Mouse (Mus musculus): Measurements from ENCODE around the gene 4930558C23Rik. TPM values are rescaled to one million over a fixed set of nuclear protein-coding genes. Genes with fewer than 3 reads are reported as not detected.

4930558C23Rik gene
- polyA plus RNA-seq, 2 experiments, result not detected

- TF ChIP-seq CTCF (IDR thresholded peaks at IDR 0.05; ENCODE audit: low read depth), result no peak
- TF ChIP-seq EP300 (IDR thresholded peaks at IDR 0.05; ENCODE audit: low read depth), result no peak
- Histone ChIP-seq H3K36me3 (replicated peaks; ENCODE audit: control insufficient read depth, insufficient read depth, low read depth) (peaks cover 74% of the 10 kb centered on the region), H3K4me2 (ENCODE audit: low read depth) (no peak overlapping the region), H3K9me3 (ENCODE audit: control insufficient read depth, low read length) (no peaks in the 10 kb centered on the region), H3K9ac (replicated peaks) (no peak overlapping the region), H3K4me3 (ENCODE audit: insufficient read depth in 1 of 2, low read depth in 2 of 2, low read length in 2 of 2) (no peak overlapping the region), H3K27ac (no peak overlapping the region), H3K27me3 (ENCODE audit: control insufficient read depth, insufficient read depth, low read length) (no peaks in the 10 kb centered on the region), H3K4me1 (replicated peaks; ENCODE audit: control insufficient read depth in 2 of 2, insufficient read depth in 2 of 2, low read length in 1 of 2) (no peaks in the 10 kb centered on the region)
- no peak for DNase-seq (ENCODE audit: low read depth in 3 of 3, low spot score in 3 of 3)
- WGBS (ENCODE audit: insufficient replicate concordance), result 81% methylated on average over 4 of the region's 4 CpGs
- no peak for ATAC-seq (ENCODE audit: insufficient read depth)
Observed at GRCm38 (mm10) chr3:95338251-95338650, 64.4 kb downstream of the 4930558C23Rik start.

- Histone ChIP-seq H3K9ac (replicated peaks) (no peak overlapping the region), H3K9me3 (ENCODE audit: control insufficient read depth, low read length) (no peaks in the 10 kb centered on the region), H3K4me2 (ENCODE audit: low read depth) (no peak overlapping the region), H3K4me1 (replicated peaks; ENCODE audit: control insufficient read depth in 2 of 2, insufficient read depth in 2 of 2, low read length in 1 of 2) (no peaks in the 10 kb centered on the region), H3K27ac (no peak overlapping the region), H3K27me3 (ENCODE audit: control insufficient read depth, insufficient read depth, low read length) (no peaks in the 10 kb centered on the region), H3K4me3 (ENCODE audit: insufficient read depth in 1 of 2, low read depth in 2 of 2, low read length in 2 of 2) (no peak overlapping the region), H3K36me3 (replicated peaks; ENCODE audit: control insufficient read depth, insufficient read depth, low read depth) (peaks cover 70% of the 10 kb centered on the region)
- WGBS (ENCODE audit: insufficient replicate concordance), result 83% methylated on average over 4 of the region's 4 CpGs
- ATAC-seq (ENCODE audit: insufficient read depth) (no peak), DNase-seq (ENCODE audit: low read depth in 3 of 3, low spot score in 3 of 3) (no peak)
- no peak for TF ChIP-seq EP300 (IDR thresholded peaks at IDR 0.05; ENCODE audit: low read depth)
- TF ChIP-seq CTCF (IDR thresholded peaks at IDR 0.05; ENCODE audit: low read depth), result no peak
Observed at GRCm38 (mm10) chr3:95337345-95337744, 65.3 kb downstream of the 4930558C23Rik start.

Other genes starting within 250 kb of the 4930558C23Rik start
- gene Sema6c, start 242.4 kb downstream of the 4930558C23Rik start, polyA plus RNA-seq (2012; rRNA removed), result 0.69 and 1.6 TPM in 2 replicates
- 0.11 and 0.29 TPM in 2 replicates for gene Sema6c, start 242.4 kb downstream of the 4930558C23Rik start, polyA plus RNA-seq (2014; fragmentation: Nextera tagmentation; extraction: Ambion mirVana)
- gene Gabpb2, start 184.9 kb downstream of the 4930558C23Rik start, polyA plus RNA-seq (2012; rRNA removed), result 10.4 and 14.3 TPM in 2 replicates
- 5.1 and 6.9 TPM in 2 replicates for gene Gabpb2, start 184.9 kb downstream of the 4930558C23Rik start, polyA plus RNA-seq (2014; fragmentation: Nextera tagmentation; extraction: Ambion mirVana)
- 21.3 and 24.9 TPM in 2 replicates for gene Cdc42se1, start 174.1 kb downstream of the 4930558C23Rik start, polyA plus RNA-seq (2012; rRNA removed)
- 40.9 and 48.5 TPM in 2 replicates for gene Cdc42se1, start 174.1 kb downstream of the 4930558C23Rik start, polyA plus RNA-seq (2014; fragmentation: Nextera tagmentation; extraction: Ambion mirVana)
- 3.0 and 3.6 TPM in 2 replicates for gene Mllt11, start 170.7 kb downstream of the 4930558C23Rik start, polyA plus RNA-seq (2012; rRNA removed)
- gene Mllt11, start 170.7 kb downstream of the 4930558C23Rik start, polyA plus RNA-seq (2014; fragmentation: Nextera tagmentation; extraction: Ambion mirVana), result 1.9 and 2.7 TPM in 2 replicates
- 0.12 and 0.19 TPM in 2 replicates for gene Gm128, start 161.2 kb downstream of the 4930558C23Rik start, polyA plus RNA-seq (2012; rRNA removed)
- 0.14 and 0.19 TPM in 2 replicates for gene Gm128, start 161.2 kb downstream of the 4930558C23Rik start, polyA plus RNA-seq (2014; fragmentation: Nextera tagmentation; extraction: Ambion mirVana)
- gene Bnipl, start 151.6 kb downstream of the 4930558C23Rik start, polyA plus RNA-seq (2012; rRNA removed), result 0.04 TPM in 2 replicates
- gene Bnipl, start 151.6 kb downstream of the 4930558C23Rik start, polyA plus RNA-seq (2014; fragmentation: Nextera tagmentation; extraction: Ambion mirVana), result 0.16 TPM in 1 of 2 replicates, not detected in the other
- gene Mindy1, start 121.5 kb downstream of the 4930558C23Rik start, polyA plus RNA-seq (2012; rRNA removed), result 13.2 and 13.6 TPM in 2 replicates
- 16.1 and 16.8 TPM in 2 replicates for gene Mindy1, start 121.5 kb downstream of the 4930558C23Rik start, polyA plus RNA-seq (2014; fragmentation: Nextera tagmentation; extraction: Ambion mirVana)
- 8.0 TPM in 2 replicates for gene Prune1, start 120.8 kb downstream of the 4930558C23Rik start, polyA plus RNA-seq (2012; rRNA removed)
- gene Prune1, start 120.8 kb downstream of the 4930558C23Rik start, polyA plus RNA-seq (2014; fragmentation: Nextera tagmentation; extraction: Ambion mirVana), result 6.8 and 7.3 TPM in 2 replicates
- gene Anxa9, start 95.7 kb downstream of the 4930558C23Rik start, polyA plus RNA-seq (2012; rRNA removed), result 2.5 and 2.6 TPM in 2 replicates
- 2.8 and 3.8 TPM in 2 replicates for gene Anxa9, start 95.7 kb downstream of the 4930558C23Rik start, polyA plus RNA-seq (2014; fragmentation: Nextera tagmentation; extraction: Ambion mirVana)
- gene Cers2, start 88.0 kb downstream of the 4930558C23Rik start, polyA plus RNA-seq (2012; rRNA removed), result 55.1 and 63.8 TPM in 2 replicates
- 80.2 and 88.2 TPM in 2 replicates for gene Cers2, start 88.0 kb downstream of the 4930558C23Rik start, polyA plus RNA-seq (2014; fragmentation: Nextera tagmentation; extraction: Ambion mirVana)
- 11.2 and 14.1 TPM in 2 replicates for gene Setdb1, start 45.6 kb downstream of the 4930558C23Rik start, polyA plus RNA-seq (2012; rRNA removed)
- 13.4 and 15.2 TPM in 2 replicates for gene Setdb1, start 45.6 kb downstream of the 4930558C23Rik start, polyA plus RNA-seq (2014; fragmentation: Nextera tagmentation; extraction: Ambion mirVana)
- 9.9 and 11.3 TPM in 2 replicates for gene Arnt, start 31.5 kb upstream of the 4930558C23Rik start, polyA plus RNA-seq (2012; rRNA removed)
- 10.2 and 10.9 TPM in 2 replicates for gene Arnt, start 31.5 kb upstream of the 4930558C23Rik start, polyA plus RNA-seq (2014; fragmentation: Nextera tagmentation; extraction: Ambion mirVana)
- gene Ctsk, start 96.4 kb upstream of the 4930558C23Rik start, polyA plus RNA-seq (2012; rRNA removed), result 0.54 and 0.92 TPM in 2 replicates
- 1.1 and 1.3 TPM in 2 replicates for gene Ctsk, start 96.4 kb upstream of the 4930558C23Rik start, polyA plus RNA-seq (2014; fragmentation: Nextera tagmentation; extraction: Ambion mirVana)
- gene Ctss, start 123.9 kb upstream of the 4930558C23Rik start, polyA plus RNA-seq (2012; rRNA removed), result 9.8 and 16.1 TPM in 2 replicates
- gene Ctss, start 123.9 kb upstream of the 4930558C23Rik start, polyA plus RNA-seq (2014; fragmentation: Nextera tagmentation; extraction: Ambion mirVana), result 27.1 and 27.7 TPM in 2 replicates
- not detected in 2 replicates for gene Hormad1, start 156.8 kb upstream of the 4930558C23Rik start, polyA plus RNA-seq (2012; rRNA removed)
- gene Hormad1, start 156.8 kb upstream of the 4930558C23Rik start, polyA plus RNA-seq (2014; fragmentation: Nextera tagmentation; extraction: Ambion mirVana), result 0.06 TPM in 1 of 2 replicates, not detected in the other
- 10.9 and 17.1 TPM in 2 replicates for gene Golph3l, start 186.1 kb upstream of the 4930558C23Rik start, polyA plus RNA-seq (2012; rRNA removed)
- gene Golph3l, start 186.1 kb upstream of the 4930558C23Rik start, polyA plus RNA-seq (2014; fragmentation: Nextera tagmentation; extraction: Ambion mirVana), result 32.6 and 38.5 TPM in 2 replicates
- gene Ensa, start 222.2 kb upstream of the 4930558C23Rik start, polyA plus RNA-seq (2012; rRNA removed), result 10.2 and 14.9 TPM in 2 replicates
- gene Ensa, start 222.2 kb upstream of the 4930558C23Rik start, polyA plus RNA-seq (2014; fragmentation: Nextera tagmentation; extraction: Ambion mirVana), result 26.8 and 27.1 TPM in 2 replicates

Data from liver, embryonic 14.5 days (tissue).